Mouse (Mus musculus) CH12.LX (cell line): ENCODE measurements around the gene Olfr1143. TPM values are rescaled to one million over a fixed set of nuclear protein-coding genes. Genes with fewer than 3 reads are reported as not detected.

Experiments used
- polyA plus RNA-seq: library from polyadenylated mRNA; unstranded; fragments of >175 nt; gene quantifications from 2 replicates; pipeline ENCODE4 v1.2.1, GENCODE M21; 2012; ENCODE audit warnings: low read depth; ENCODE audit not compliant: insufficient read length
- total RNA-seq, 2 experiments: library from RNA; depleted of rRNA; stranded (reverse); fragments of 300-350 nt in 1 of 2; fragments of >200 nt in 1 of 2; gene quantifications; 2 replicates each; pipeline ENCODE4 v1.2.3; 2012 to 2014

The Olfr1143 gene
- total and polyA plus RNA-seq, 3 experiments, result not detected

Other genes starting within 250 kb of the Olfr1143 start
Only the 20 nearest of the 28 such genes appear.
- not detected in 2 replicates for gene Olfr1132, start 163.1 kb upstream of the Olfr1143 start, total RNA-seq (2012; rRNA removed)
- not detected in 2 replicates for gene Olfr1132, start 163.1 kb upstream of the Olfr1143 start, total RNA-seq (2014; rRNA removed)
- not detected in 2 replicates for gene Olfr1132, start 163.1 kb upstream of the Olfr1143 start, polyA plus RNA-seq
- gene Olfr1133, start 153.2 kb upstream of the Olfr1143 start, total RNA-seq (2012; rRNA removed), result not detected in 2 replicates
- not detected in 2 replicates for gene Olfr1133, start 153.2 kb upstream of the Olfr1143 start, total RNA-seq (2014; rRNA removed)
- not detected in 2 replicates for gene Olfr1133, start 153.2 kb upstream of the Olfr1143 start, polyA plus RNA-seq
- gene Olfr1134, start 142.1 kb upstream of the Olfr1143 start, total RNA-seq (2012; rRNA removed), result not detected in 2 replicates
- not detected in 2 replicates for gene Olfr1134, start 142.1 kb upstream of the Olfr1143 start, total RNA-seq (2014; rRNA removed)
- gene Olfr1134, start 142.1 kb upstream of the Olfr1143 start, polyA plus RNA-seq, result not detected in 2 replicates
- not detected in 2 replicates for gene Olfr1135, start 126.9 kb upstream of the Olfr1143 start, total RNA-seq (2012; rRNA removed)
- not detected in 2 replicates for gene Olfr1135, start 126.9 kb upstream of the Olfr1143 start, total RNA-seq (2014; rRNA removed)
- gene Olfr1135, start 126.9 kb upstream of the Olfr1143 start, polyA plus RNA-seq, result not detected in 2 replicates
- gene Olfr1136, start 106.6 kb upstream of the Olfr1143 start, total RNA-seq (2012; rRNA removed), result not detected in 2 replicates
- gene Olfr1136, start 106.6 kb upstream of the Olfr1143 start, total RNA-seq (2014; rRNA removed), result not detected in 2 replicates
- gene Olfr1136, start 106.6 kb upstream of the Olfr1143 start, polyA plus RNA-seq, result not detected in 2 replicates
- gene Olfr1137, start 87.4 kb upstream of the Olfr1143 start, total RNA-seq (2012; rRNA removed), result not detected in 2 replicates
- gene Olfr1137, start 87.4 kb upstream of the Olfr1143 start, total RNA-seq (2014; rRNA removed), result not detected in 2 replicates
- not detected in 2 replicates for gene Olfr1137, start 87.4 kb upstream of the Olfr1143 start, polyA plus RNA-seq
- not detected in 2 replicates for gene Olfr1138, start 60.6 kb upstream of the Olfr1143 start, total RNA-seq (2012; rRNA removed)
- not detected in 2 replicates for gene Olfr1138, start 60.6 kb upstream of the Olfr1143 start, total RNA-seq (2014; rRNA removed)
- not detected in 2 replicates for gene Olfr1138, start 60.6 kb upstream of the Olfr1143 start, polyA plus RNA-seq
- not detected in 2 replicates for gene Olfr1140, start 56.8 kb upstream of the Olfr1143 start, total RNA-seq (2012; rRNA removed)
- not detected in 2 replicates for gene Olfr1140, start 56.8 kb upstream of the Olfr1143 start, total RNA-seq (2014; rRNA removed)
- not detected in 2 replicates for gene Olfr1140, start 56.8 kb upstream of the Olfr1143 start, polyA plus RNA-seq
- not detected in 2 replicates for gene Olfr1141, start 46.6 kb upstream of the Olfr1143 start, total RNA-seq (2012; rRNA removed)
- gene Olfr1141, start 46.6 kb upstream of the Olfr1143 start, total RNA-seq (2014; rRNA removed), result not detected in 2 replicates
- not detected in 2 replicates for gene Olfr1141, start 46.6 kb upstream of the Olfr1143 start, polyA plus RNA-seq
- gene Olfr152, start 21.1 kb upstream of the Olfr1143 start, total RNA-seq (2012; rRNA removed), result not detected in 2 replicates
- not detected in 2 replicates for gene Olfr152, start 21.1 kb upstream of the Olfr1143 start, total RNA-seq (2014; rRNA removed)
- not detected in 2 replicates for gene Olfr152, start 21.1 kb upstream of the Olfr1143 start, polyA plus RNA-seq
- gene Olfr1145, start 9.2 kb downstream of the Olfr1143 start, total RNA-seq (2012; rRNA removed), result not detected in 2 replicates
- gene Olfr1145, start 9.2 kb downstream of the Olfr1143 start, total RNA-seq (2014; rRNA removed), result not detected in 2 replicates
- not detected in 2 replicates for gene Olfr1145, start 9.2 kb downstream of the Olfr1143 start, polyA plus RNA-seq
- gene Olfr1148, start 29.9 kb downstream of the Olfr1143 start, total RNA-seq (2012; rRNA removed), result not detected in 2 replicates
- not detected in 2 replicates for gene Olfr1148, start 29.9 kb downstream of the Olfr1143 start, total RNA-seq (2014; rRNA removed)
- not detected in 2 replicates for gene Olfr1148, start 29.9 kb downstream of the Olfr1143 start, polyA plus RNA-seq
- gene Olfr1150-ps1, start 43.4 kb downstream of the Olfr1143 start, total RNA-seq (2012; rRNA removed), result not detected in 2 replicates
- gene Olfr1150-ps1, start 43.4 kb downstream of the Olfr1143 start, total RNA-seq (2014; rRNA removed), result not detected in 2 replicates
- not detected in 2 replicates for gene Olfr1150-ps1, start 43.4 kb downstream of the Olfr1143 start, polyA plus RNA-seq
- not detected in 2 replicates for gene Olfr1151, start 55.3 kb downstream of the Olfr1143 start, total RNA-seq (2012; rRNA removed)
- not detected in 2 replicates for gene Olfr1151, start 55.3 kb downstream of the Olfr1143 start, total RNA-seq (2014; rRNA removed)
- gene Olfr1151, start 55.3 kb downstream of the Olfr1143 start, polyA plus RNA-seq, result not detected in 2 replicates
- gene Olfr1152, start 65.9 kb downstream of the Olfr1143 start, total RNA-seq (2012; rRNA removed), result not detected in 2 replicates
- gene Olfr1152, start 65.9 kb downstream of the Olfr1143 start, total RNA-seq (2014; rRNA removed), result not detected in 2 replicates
- 0.04 and 0.05 TPM in 2 replicates for gene Olfr1152, start 65.9 kb downstream of the Olfr1143 start, polyA plus RNA-seq
- gene Olfr1153, start 94.4 kb downstream of the Olfr1143 start, total RNA-seq (2012; rRNA removed), result not detected in 2 replicates
- not detected in 2 replicates for gene Olfr1153, start 94.4 kb downstream of the Olfr1143 start, total RNA-seq (2014; rRNA removed)
- gene Olfr1153, start 94.4 kb downstream of the Olfr1143 start, polyA plus RNA-seq, result not detected in 2 replicates
- gene Olfr1154, start 104.6 kb downstream of the Olfr1143 start, total RNA-seq (2012; rRNA removed), result not detected in 2 replicates
- gene Olfr1154, start 104.6 kb downstream of the Olfr1143 start, total RNA-seq (2014; rRNA removed), result not detected in 2 replicates
- not detected in 2 replicates for gene Olfr1154, start 104.6 kb downstream of the Olfr1143 start, polyA plus RNA-seq
- gene Olfr1155, start 144.5 kb downstream of the Olfr1143 start, total RNA-seq (2012; rRNA removed), result not detected in 2 replicates
- not detected in 2 replicates for gene Olfr1155, start 144.5 kb downstream of the Olfr1143 start, total RNA-seq (2014; rRNA removed)
- gene Olfr1155, start 144.5 kb downstream of the Olfr1143 start, polyA plus RNA-seq, result not detected in 2 replicates
- not detected in 2 replicates for gene Olfr1156, start 152.5 kb downstream of the Olfr1143 start, total RNA-seq (2012; rRNA removed)
- not detected in 2 replicates for gene Olfr1156, start 152.5 kb downstream of the Olfr1143 start, total RNA-seq (2014; rRNA removed)
- gene Olfr1156, start 152.5 kb downstream of the Olfr1143 start, polyA plus RNA-seq, result not detected in 2 replicates
- gene Olfr1157, start 167.7 kb downstream of the Olfr1143 start, total RNA-seq (2012; rRNA removed), result not detected in 2 replicates
- not detected in 2 replicates for gene Olfr1157, start 167.7 kb downstream of the Olfr1143 start, total RNA-seq (2014; rRNA removed)
- not detected in 2 replicates for gene Olfr1157, start 167.7 kb downstream of the Olfr1143 start, polyA plus RNA-seq